Mouse (Mus musculus): ENCODE results near the gene Ccnd3. TPM values are rescaled to one million over a fixed set of nuclear protein-coding genes. Genes with fewer than 3 reads are reported as not detected.
A peak's percentile ranks its signal among the peaks of the same experiment; 100 is the strongest.

Gene Ccnd3
- polyA plus RNA-seq (2015; fragmentation: Nextera tagmentation; extraction: Ambion mirVana) = 451 and 478 TPM in 2 replicates

DNA sequence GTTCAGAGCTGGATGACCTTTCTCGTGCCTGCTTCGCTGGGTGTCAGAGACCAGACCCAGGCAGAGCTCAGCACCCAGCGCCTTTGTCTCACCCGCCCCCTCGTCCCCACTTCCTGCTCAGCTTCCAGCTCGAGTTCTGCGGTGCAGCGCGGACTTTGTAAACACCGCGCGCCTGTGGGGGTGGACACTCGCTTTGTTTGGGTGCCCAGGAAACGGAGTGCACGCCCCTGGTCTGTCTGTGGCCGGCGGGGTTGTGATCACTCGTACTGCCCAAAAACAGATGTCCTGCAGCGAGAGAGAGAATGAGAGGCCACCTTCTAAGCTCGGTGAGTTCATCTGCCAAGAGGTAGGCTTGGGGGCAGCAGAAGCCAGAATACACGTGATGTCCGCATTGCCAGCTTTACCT lies at the start of gene Ccnd3:
Gene Ccnd3, plus strand, starts transcription at position 111 of the 406 bp plus-strand sequence.
- Histone ChIP-seq H3K9ac (peak within 1 kb of the TSS; percentile 86), H3K27me3 (replicated peaks) (no peaks in the 10 kb centered on the region), H3K4me3 (peak within 1 kb of the TSS; percentile 59), H3K9me3 (no peaks in the 10 kb centered on the region), H3K4me1 (peaks cover 62% of the 10 kb centered on the region), H3K27ac (replicated peaks) (peak within 1 kb of the TSS; percentile 76), H3K36me3 (peaks cover 11% of the 10 kb centered on the region), H3K4me2 (peak within 1 kb of the TSS; percentile 87)
- WGBS = 1% methylated on average over 22 of the region's 22 CpGs
- no peak for ATAC-seq (ENCODE audit: extremely low read depth, insufficient number of reproducible peaks, low FRiP score, low TSS enrichment)

DNA sequence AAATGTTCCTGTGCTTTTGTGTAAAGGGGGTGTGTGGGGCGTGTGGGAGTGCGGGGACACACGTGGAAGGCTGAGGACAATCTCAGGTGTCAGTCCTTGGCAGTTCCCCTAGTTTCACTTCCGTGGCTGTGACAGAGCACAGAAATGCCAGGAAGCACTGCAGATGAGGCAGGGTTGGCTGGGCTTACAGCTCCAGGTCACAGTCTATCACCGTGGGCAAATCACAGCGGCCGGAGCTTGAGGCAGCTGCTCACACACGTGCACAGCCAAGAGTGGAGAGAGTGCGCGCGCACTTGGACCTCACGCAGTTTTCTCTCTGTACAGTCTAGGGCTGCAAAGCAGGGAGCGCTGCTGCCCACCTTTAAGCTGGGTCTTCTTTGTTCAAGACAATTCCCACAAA lies 46.5 kb upstream of the Ccnd3 start:
- no peaks in the 10 kb centered on the region for H3K27me3 ChIP-seq (replicated peaks)
- H3K27ac ChIP-seq (replicated peaks) = no peak overlapping the region
- no peak for ATAC-seq (ENCODE audit: extremely low read depth, insufficient number of reproducible peaks, low FRiP score, low TSS enrichment)
- no peak overlapping the region for H3K4me3 ChIP-seq
- H3K9me3 ChIP-seq = no peaks in the 10 kb centered on the region
- H3K36me3 ChIP-seq = no peaks in the 10 kb centered on the region
- H3K9ac ChIP-seq = no peak overlapping the region
- peaks cover 64% of the 10 kb centered on the region for H3K4me1 ChIP-seq
- no peak overlapping the region for H3K4me2 ChIP-seq
- WGBS = 63% methylated on average over 13 of the region's 13 CpGs

DNA sequence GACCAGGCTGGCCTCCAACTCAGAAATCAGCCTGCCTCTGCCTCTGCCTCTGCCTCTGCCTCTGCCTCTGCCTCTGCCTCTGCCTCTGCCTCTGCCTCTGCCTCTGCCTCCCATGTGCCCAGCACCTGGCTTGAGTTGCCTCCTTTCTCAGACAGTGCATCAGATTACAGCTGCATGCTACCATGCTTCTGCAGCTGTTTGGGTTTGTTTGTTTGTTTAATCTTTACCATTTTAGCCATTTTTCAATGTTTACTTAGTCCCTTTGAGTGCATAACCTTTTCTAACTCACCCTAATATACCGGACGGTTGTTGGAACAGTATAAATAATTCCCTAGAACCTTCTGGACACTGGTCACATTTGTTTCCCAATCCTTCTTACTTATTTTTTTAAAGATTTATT lies 45.9 kb upstream of the Ccnd3 start:
- H3K27me3 ChIP-seq (replicated peaks) = peaks cover 4% of the 10 kb centered on the region; the same call in 1 of the 2 replicates
- ATAC-seq (ENCODE audit: extremely low read depth, insufficient number of reproducible peaks, low FRiP score, low TSS enrichment) = no peak
- no peak overlapping the region for H3K27ac ChIP-seq (replicated peaks)
- 93% methylated on average over 2 of the region's 2 CpGs for WGBS
- H3K36me3 ChIP-seq = no peaks in the 10 kb centered on the region
- no peaks in the 10 kb centered on the region for H3K9me3 ChIP-seq
- no peak overlapping the region for H3K9ac ChIP-seq
- H3K4me3 ChIP-seq = no peak overlapping the region
- H3K4me1 ChIP-seq = peaks cover 64% of the 10 kb centered on the region
- no peak overlapping the region for H3K4me2 ChIP-seq

- Histone ChIP-seq H3K4me2 (no peak overlapping the region), H3K4me1 (peaks cover 63% of the 10 kb centered on the region), H3K36me3 (no peaks in the 10 kb centered on the region), H3K9ac (no peak overlapping the region), H3K27ac (replicated peaks) (no peak overlapping the region), H3K27me3 (replicated peaks) (peaks cover 9% of the 10 kb centered on the region; the same call in 1 of the 2 replicates), H3K9me3 (no peaks in the 10 kb centered on the region), H3K4me3 (no peak overlapping the region)
- ATAC-seq (ENCODE audit: extremely low read depth, insufficient number of reproducible peaks, low FRiP score, low TSS enrichment) = no peak
- 48% methylated on average over 3 of the region's 3 CpGs for WGBS
Observed at GRCm38 (mm10) chr17:47459341-47459919, 45.4 kb upstream of the Ccnd3 start.

DNA sequence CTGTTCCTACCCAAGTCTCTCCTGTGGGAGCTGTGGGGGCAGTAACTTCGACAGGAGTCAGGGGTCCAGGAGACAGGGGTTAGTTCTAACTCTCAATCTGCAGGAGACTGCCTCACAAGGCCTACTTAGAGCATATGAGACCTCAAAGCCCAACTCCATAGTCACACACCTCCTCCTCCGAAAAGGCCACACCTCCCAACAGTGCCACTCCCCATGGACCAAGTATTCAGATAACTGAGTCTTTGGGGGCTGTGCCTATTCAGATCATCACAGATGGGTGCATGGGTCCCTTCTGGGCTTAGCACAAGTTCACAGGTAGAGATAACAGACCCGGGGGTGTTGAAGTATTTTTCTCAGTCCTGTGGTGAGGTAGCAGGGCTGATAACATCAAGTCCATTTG lies 43.2 kb upstream of the Ccnd3 start:
- peaks cover 50% of the 10 kb centered on the region for H3K4me1 ChIP-seq
- no peak overlapping the region for H3K27ac ChIP-seq (replicated peaks)
- ATAC-seq (ENCODE audit: extremely low read depth, insufficient number of reproducible peaks, low FRiP score, low TSS enrichment) = no peak
- no peaks in the 10 kb centered on the region for H3K36me3 ChIP-seq
- WGBS = 34% methylated on average over 3 of the region's 3 CpGs
- no peak overlapping the region for H3K4me3 ChIP-seq
- no peak overlapping the region for H3K9ac ChIP-seq
- no peaks in the 10 kb centered on the region for H3K9me3 ChIP-seq
- peaks cover 27% of the 10 kb centered on the region for H3K27me3 ChIP-seq (replicated peaks)
- H3K4me2 ChIP-seq = no peak overlapping the region

DNA sequence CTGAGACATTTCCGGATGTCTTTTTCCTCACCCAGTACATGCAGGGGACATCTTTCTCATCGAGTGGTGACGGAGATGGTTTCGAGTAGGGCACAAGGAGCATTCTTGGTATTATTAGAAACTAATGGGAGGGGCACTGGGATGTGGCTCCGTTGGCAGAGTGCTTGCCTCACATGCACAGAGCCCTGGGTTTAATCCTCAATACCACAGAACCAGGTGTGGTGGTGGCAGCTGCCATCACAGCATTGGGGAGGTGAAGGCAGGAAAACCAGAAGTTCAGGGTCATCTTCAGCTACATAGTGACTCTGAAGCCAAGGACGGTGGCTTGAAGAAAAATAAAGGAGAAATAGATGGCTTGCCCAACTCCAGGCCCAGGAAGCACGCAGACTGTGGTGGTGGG lies 42.6 kb upstream of the Ccnd3 start:
- 42% methylated on average over 7 of the region's 7 CpGs for WGBS
- Histone ChIP-seq H3K4me2 (peak overlapping the region; percentile 15; the same call in 1 of the 2 replicates), H3K4me3 (no peak overlapping the region), H3K36me3 (no peaks in the 10 kb centered on the region), H3K9ac (0 out of 2 replicates have a peak overlapping the region, but pooled peaks have one; percentile 8), H3K27me3 (replicated peaks) (peaks cover 33% of the 10 kb centered on the region), H3K4me1 (peaks cover 45% of the 10 kb centered on the region), H3K27ac (replicated peaks) (peak overlapping the region; percentile 58), H3K9me3 (no peaks in the 10 kb centered on the region)
- no peak for ATAC-seq (ENCODE audit: extremely low read depth, insufficient number of reproducible peaks, low FRiP score, low TSS enrichment)

DNA sequence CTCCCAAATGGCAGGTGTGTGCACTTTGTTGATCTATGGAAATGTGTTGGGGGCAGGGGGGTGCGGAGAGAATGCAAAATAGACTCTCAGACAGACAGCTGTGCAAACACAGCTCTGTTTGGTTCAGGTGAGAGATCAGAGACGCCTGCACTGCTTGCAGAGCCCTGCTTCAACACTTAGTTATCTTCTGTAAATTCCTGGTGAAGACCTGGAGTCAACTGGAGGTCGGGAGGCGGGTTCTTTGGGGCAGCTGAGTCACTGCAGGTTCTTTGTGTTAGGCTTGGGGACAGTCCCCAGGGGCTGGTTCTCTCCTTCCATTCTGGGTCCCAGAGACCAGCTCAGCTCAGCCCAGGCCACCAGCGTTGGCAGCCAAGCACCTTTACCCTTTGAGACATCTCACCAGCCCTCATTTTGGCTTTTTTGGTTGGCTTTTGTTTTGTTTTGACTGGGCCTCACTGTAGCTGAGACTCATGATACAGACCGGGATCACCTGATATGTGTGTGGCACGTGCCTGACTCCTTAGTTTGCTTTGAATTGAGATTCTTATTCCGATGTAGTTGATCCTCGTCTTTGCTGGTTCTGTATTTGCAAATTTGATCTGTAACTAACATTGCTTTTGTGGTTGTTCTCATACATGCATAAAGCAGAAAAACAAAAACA lies 42.0 kb upstream of the Ccnd3 start:
- H3K9me3 ChIP-seq = no peaks in the 10 kb centered on the region
- H3K9ac ChIP-seq = peak overlapping the region; percentile 8

GRCm38 (mm10) chr17:47464248-47464965 lies 40.4 kb upstream of the Ccnd3 start:
- no peak for ATAC-seq (ENCODE audit: extremely low read depth, insufficient number of reproducible peaks, low FRiP score, low TSS enrichment)
- H3K9me3 ChIP-seq = no peaks in the 10 kb centered on the region
- H3K4me1 ChIP-seq = peaks cover 52% of the 10 kb centered on the region
- no peaks in the 10 kb centered on the region for H3K36me3 ChIP-seq
- H3K9ac ChIP-seq = no peak overlapping the region
- H3K27ac ChIP-seq (replicated peaks) = no peak overlapping the region
- no peak overlapping the region for H3K4me2 ChIP-seq
- no peak overlapping the region for H3K4me3 ChIP-seq
- 46% methylated on average over 12 of the region's 12 CpGs for WGBS
- H3K27me3 ChIP-seq (replicated peaks) = peaks cover 53% of the 10 kb centered on the region

More for the DNA sequence above, 42.0 kb upstream of the Ccnd3 start:
- no peaks in the 10 kb centered on the region for H3K36me3 ChIP-seq
- no peak overlapping the region for H3K4me3 ChIP-seq
- H3K4me2 ChIP-seq = peak overlapping the region; percentile 15
- peaks cover 39% of the 10 kb centered on the region for H3K27me3 ChIP-seq (replicated peaks)
- peak overlapping the region; percentile 58 for H3K27ac ChIP-seq (replicated peaks)
- 37% methylated on average over 9 of the region's 9 CpGs for WGBS
- peaks cover 46% of the 10 kb centered on the region for H3K4me1 ChIP-seq
- no peak for ATAC-seq (ENCODE audit: extremely low read depth, insufficient number of reproducible peaks, low FRiP score, low TSS enrichment)

DNA sequence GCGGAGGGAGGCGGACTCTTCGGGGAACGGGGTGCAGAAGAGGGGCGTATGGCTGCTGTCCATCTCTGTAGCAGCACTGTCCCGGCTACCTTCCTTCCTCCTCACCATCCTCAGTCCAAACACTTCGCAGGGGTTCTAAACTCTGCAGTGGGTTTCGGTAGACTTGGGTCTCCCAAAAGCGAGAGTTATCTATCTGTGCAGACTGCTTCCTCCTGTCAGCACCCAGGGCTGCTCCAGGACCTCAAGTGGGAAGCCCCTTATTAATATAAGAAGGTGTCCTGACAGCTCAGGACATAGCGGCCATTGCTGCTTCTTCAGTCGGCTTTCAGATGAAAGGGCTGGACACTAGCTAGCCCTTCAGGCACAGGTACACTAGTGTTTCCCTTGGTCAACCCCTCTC lies 39.8 kb upstream of the Ccnd3 start:
- no peak for ATAC-seq (ENCODE audit: extremely low read depth, insufficient number of reproducible peaks, low FRiP score, low TSS enrichment)
- Histone ChIP-seq H3K27ac (replicated peaks) (no peak overlapping the region), H3K27me3 (replicated peaks) (peaks cover 58% of the 10 kb centered on the region), H3K4me2 (no peak overlapping the region), H3K4me1 (peaks cover 46% of the 10 kb centered on the region), H3K36me3 (no peaks in the 10 kb centered on the region), H3K4me3 (no peak overlapping the region), H3K9me3 (no peaks in the 10 kb centered on the region), H3K9ac (no peak overlapping the region)
- 71% methylated on average over 11 of the region's 11 CpGs for whole genome bisulfite sequencing

- WGBS = 41% methylated on average over 9 of the region's 9 CpGs
- Histone ChIP-seq H3K4me2 (no peak overlapping the region), H3K27ac (replicated peaks) (no peak overlapping the region), H3K36me3 (no peaks in the 10 kb centered on the region), H3K9ac (0 out of 2 replicates have a peak overlapping the region, but pooled peaks have one; percentile 5), H3K27me3 (replicated peaks) (peaks cover 58% of the 10 kb centered on the region), H3K4me3 (no peak overlapping the region), H3K9me3 (no peaks in the 10 kb centered on the region), H3K4me1 (peaks cover 54% of the 10 kb centered on the region)
- ATAC-seq (ENCODE audit: extremely low read depth, insufficient number of reproducible peaks, low FRiP score, low TSS enrichment) = no peak
Observed at GRCm38 (mm10) chr17:47466284-47466683, 38.6 kb upstream of the Ccnd3 start.

GRCm38 (mm10) chr17:47467659-47468058 lies 37.2 kb upstream of the Ccnd3 start:
- H3K27me3 ChIP-seq (replicated peaks) = peaks cover 58% of the 10 kb centered on the region
- no peak overlapping the region for H3K27ac ChIP-seq (replicated peaks)
- 72% methylated on average over 11 of the region's 11 CpGs for WGBS
- no peak for ATAC-seq (ENCODE audit: extremely low read depth, insufficient number of reproducible peaks, low FRiP score, low TSS enrichment)
- H3K4me2 ChIP-seq = peak overlapping the region; percentile 67
- peaks cover 52% of the 10 kb centered on the region for H3K4me1 ChIP-seq
- H3K9me3 ChIP-seq = no peaks in the 10 kb centered on the region
- H3K4me3 ChIP-seq = no peak overlapping the region
- H3K9ac ChIP-seq = 0 out of 2 replicates have a peak overlapping the region, but pooled peaks have one; percentile 66
- no peaks in the 10 kb centered on the region for H3K36me3 ChIP-seq

Data from heart, embryonic 13.5 days (tissue).